Mouse (Mus musculus) stomach, postnatal 0 days (tissue): ENCODE measurements around the gene Med28.

ENCODE experiments used
- CTCF ChIP-seq: IDR thresholded peaks from 2 replicates; pipeline ENCODE4 v1.5.1; 2016; ENCODE audit warnings: antibody characterized with exemption, low read depth, mild to moderate bottlenecking, moderate library complexity
- EP300 ChIP-seq: optimal IDR thresholded peaks from 2 replicates; pipeline ENCODE3; 2016; ENCODE audit warnings: antibody characterized with exemption

DNA sequence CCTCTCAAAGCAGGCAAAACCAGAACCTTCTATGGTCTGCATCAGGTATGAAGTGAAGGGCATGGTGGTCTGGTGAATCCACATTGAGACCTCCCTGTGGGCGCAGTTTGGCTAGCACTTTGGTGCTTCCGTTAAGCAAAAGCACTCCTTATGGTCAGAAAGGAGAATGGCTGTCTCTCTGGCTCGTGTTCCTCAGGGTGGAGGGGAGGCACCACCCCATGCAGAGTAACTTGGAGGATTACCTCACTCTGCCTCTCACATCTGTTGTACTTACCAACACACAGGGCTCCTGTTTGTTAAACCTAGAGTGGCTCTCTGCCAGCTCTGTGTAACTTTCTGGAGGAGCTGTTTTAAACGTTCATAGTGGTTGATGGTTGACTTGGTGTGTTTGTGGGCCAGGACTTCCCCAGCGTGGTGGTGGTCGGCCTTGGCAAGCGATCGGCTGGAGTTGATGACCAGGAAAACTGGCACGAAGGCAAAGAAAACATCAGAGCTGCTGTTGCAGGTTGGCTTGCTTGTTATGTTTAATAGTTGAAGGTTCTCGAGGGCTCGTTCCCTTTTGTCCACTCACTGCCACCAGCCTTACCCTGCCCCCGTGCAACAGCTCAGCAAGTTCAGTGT, 23.0 kb upstream of the Med28 start:
- TF ChIP-seq CTCF (no peak), EP300 (no peak)
